Mouse (Mus musculus): Measurements from ENCODE around the gene Mrps22. TPM values are rescaled to one million over a fixed set of nuclear protein-coding genes. Genes with fewer than 3 reads are reported as not detected.

Gene Mrps22
- polyA plus RNA-seq (2017; shearing (Covaris generic)): 26.5 TPM

GRCm38 (mm10) chr9:98601156-98601836 is at the start of gene Mrps22:
Mrps22 (minus strand) TSS chr9:98601660.

GRCm38 (mm10) chr9:98563137-98564126 is 38.0 kb downstream of the Mrps22 start, which contains the start of gene Copb2:
Copb2 (plus strand) TSS chr9:98563721.

Other genes with a start within 250 kb of the Mrps22 start
- not detected for gene Rbp1, start 178.7 kb downstream of the Mrps22 start, polyA plus RNA-seq (2017; shearing (Covaris generic))
- gene Rbp2, start 115.5 kb downstream of the Mrps22 start, polyA plus RNA-seq (2017; shearing (Covaris generic)): not detected
- 127 TPM for gene Copb2, start 37.9 kb downstream of the Mrps22 start, polyA plus RNA-seq (2017; shearing (Covaris generic))
- not detected for gene Prr23a1, start 240.8 kb upstream of the Mrps22 start, polyA plus RNA-seq (2017; shearing (Covaris generic))

All from CD4-positive, CD25-positive, alpha-beta regulatory T cell (primary cell).